Mouse (Mus musculus) C2C12 (cell line): ENCODE results near the gene Mindy4.

Source experiments
- CEBPB ChIP-seq: IDR thresholded peaks from one replicate; pipeline ENCODE4 v1.6.1; 2011; ENCODE audit warnings: low read depth, mild to moderate bottlenecking, control low read depth, moderate library complexity
- CTCF ChIP-seq: IDR thresholded peaks from one replicate; pipeline ENCODE4 v1.5.1; 2011; ENCODE audit not compliant: control insufficient read depth, insufficient read depth, insufficient read length
- FOSL1 ChIP-seq: IDR thresholded peaks from one replicate; pipeline ENCODE4 v1.8.0; 2011; ENCODE audit warnings: mild to moderate bottlenecking, low read length; ENCODE audit not compliant: poor library complexity, insufficient read depth, severe bottlenecking
- MAX ChIP-seq: IDR thresholded peaks from one replicate; pipeline ENCODE4 v1.6.1; 2011; ENCODE audit warnings: mild to moderate bottlenecking, control low read depth
- MYOD1 ChIP-seq: IDR thresholded peaks from one replicate; pipeline ENCODE4 v1.6.1; 2011; ENCODE audit warnings: low read depth; ENCODE audit not compliant: control insufficient read depth, insufficient read length
- USF1 ChIP-seq: IDR thresholded peaks from one replicate; pipeline ENCODE4 v1.6.1; 2011; ENCODE audit warnings: low read depth, mild to moderate bottlenecking, control low read depth, moderate library complexity

- TF ChIP-seq CTCF (no peak), FOSL1 (no peak), MYOD1 (no peak), USF1 (no peak), MAX (no peak), CEBPB (no peak)
Measured at GRCm38 (mm10) chr6:55175892-55176291, 27.3 kb upstream of the Mindy4 start.
